Mouse (Mus musculus): Measurements from ENCODE around the gene Acadl. TPM values are rescaled to one million over a fixed set of nuclear protein-coding genes. Genes with fewer than 3 reads are reported as not detected.

Acadl gene
- polyA plus RNA-seq, 1 experiment, result 58.3 TPM

DNA sequence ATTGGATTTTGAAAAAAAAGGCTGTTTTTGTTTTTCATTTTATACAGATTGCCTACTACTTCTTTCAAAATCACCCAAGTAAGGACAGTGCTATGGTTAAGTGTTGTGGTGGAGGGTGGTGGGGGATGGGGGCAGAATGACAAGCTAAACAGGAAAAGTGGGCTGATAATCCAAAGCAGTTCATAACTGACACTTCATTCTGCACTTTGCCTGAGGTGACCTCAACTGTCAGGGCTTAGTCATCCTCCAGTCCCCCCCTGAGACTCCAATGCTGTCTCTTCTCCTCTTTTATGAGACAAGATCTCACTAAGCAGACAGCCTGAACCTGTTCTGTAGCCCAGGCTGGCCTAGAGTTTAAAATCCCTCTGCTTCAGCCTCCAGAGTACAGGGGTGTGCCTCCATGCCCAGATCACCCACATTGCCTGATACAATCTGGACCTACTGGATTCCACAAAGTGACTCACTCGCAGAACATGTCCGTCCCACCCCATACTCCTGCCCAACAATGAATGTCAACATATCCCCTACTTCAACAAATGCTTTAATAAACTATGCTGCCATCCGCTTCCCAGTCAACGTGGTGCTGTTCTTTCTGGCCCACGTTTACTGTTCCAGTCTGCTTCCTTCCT, 17.3 kb downstream of the Acadl start:
- H3K9me3 ChIP-seq (replicated peaks; ENCODE audit: control insufficient read depth, insufficient read depth, low read length, poor library complexity, severe bottlenecking), result peaks cover 10% of the 10 kb centered on the region
- H3K4me1 ChIP-seq (ENCODE audit: control insufficient read depth, insufficient read depth, low read length), result no peaks in the 10 kb centered on the region
- no peak overlapping the region for H3K27ac ChIP-seq (ENCODE audit: insufficient read depth, low read length)
- TF ChIP-seq EP300 (IDR thresholded peaks at IDR 0.05; ENCODE audit: insufficient read depth, low read depth, low read length), result no peak
- TF ChIP-seq POLR2A (IDR thresholded peaks at IDR 0.05; ENCODE audit: insufficient read depth, low read length), result no peak
- TF ChIP-seq CTCF (IDR thresholded peaks at IDR 0.05; ENCODE audit: low read depth, low read length), result no peak
- H3K27me3 ChIP-seq (ENCODE audit: control insufficient read depth, insufficient read depth, low read length, poor library complexity, severe bottlenecking), result no peaks in the 10 kb centered on the region
- H3K9ac ChIP-seq (ENCODE audit: low read depth, poor library complexity, severe bottlenecking), result no peak overlapping the region
- H3K4me3 ChIP-seq (ENCODE audit: low read depth, low read length), result no peak overlapping the region
- no peaks in the 10 kb centered on the region for H3K36me3 ChIP-seq (ENCODE audit: control insufficient read depth, insufficient read depth, low read length, poor library complexity, severe bottlenecking)

DNA sequence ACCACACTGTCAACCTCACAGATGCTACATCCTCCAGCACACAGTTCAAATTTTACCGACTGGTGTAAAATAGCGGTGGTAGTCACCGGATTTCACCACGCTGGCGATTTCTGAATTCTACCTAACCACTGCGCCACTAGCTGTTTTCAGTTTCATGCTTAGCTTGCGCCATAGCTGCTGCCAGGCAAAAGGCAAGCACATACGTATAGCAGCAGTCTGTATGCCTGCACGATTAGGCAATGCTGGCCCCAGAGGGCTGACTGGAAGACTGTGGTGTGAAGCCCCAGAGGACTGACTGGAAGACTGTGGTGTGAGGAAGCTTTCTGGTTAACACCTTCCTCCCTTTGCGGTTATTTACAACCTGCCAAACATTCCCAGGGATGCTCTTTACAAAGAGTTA, 21.1 kb downstream of the Acadl start:
- no peaks in the 10 kb centered on the region for H3K36me3 ChIP-seq (ENCODE audit: control insufficient read depth, insufficient read depth, low read length, poor library complexity, severe bottlenecking)
- TF ChIP-seq CTCF (IDR thresholded peaks at IDR 0.05; ENCODE audit: low read depth, low read length) (no peak), EP300 (IDR thresholded peaks at IDR 0.05; ENCODE audit: insufficient read depth, low read depth, low read length) (no peak), POLR2A (IDR thresholded peaks at IDR 0.05; ENCODE audit: insufficient read depth, low read length) (no peak)

DNA sequence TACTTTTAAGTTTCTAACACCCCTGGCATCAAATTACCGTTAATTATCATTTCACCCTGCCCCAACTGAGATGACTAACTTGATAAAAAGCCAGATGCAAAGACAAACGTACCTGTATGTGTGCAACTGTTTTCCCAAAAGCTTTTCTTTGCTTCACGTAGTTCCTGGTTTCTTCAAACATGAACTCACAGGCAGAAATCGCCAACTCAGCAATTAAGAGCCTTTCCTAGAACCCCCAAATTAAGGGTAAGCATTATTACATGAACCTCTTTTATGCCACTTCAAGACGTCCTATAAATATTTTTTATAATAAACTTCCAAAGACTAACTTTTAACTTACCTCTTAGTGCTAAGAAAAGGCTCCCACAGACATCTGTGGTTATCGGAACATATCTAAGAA, 21.6 kb downstream of the Acadl start:
- no peak overlapping the region for H3K27ac ChIP-seq (ENCODE audit: insufficient read depth, low read length)
- no peak overlapping the region for H3K9ac ChIP-seq (ENCODE audit: low read depth, poor library complexity, severe bottlenecking)
- H3K4me1 ChIP-seq (ENCODE audit: control insufficient read depth, insufficient read depth, low read length), result no peaks in the 10 kb centered on the region
- no peaks in the 10 kb centered on the region for H3K9me3 ChIP-seq (replicated peaks; ENCODE audit: control insufficient read depth, insufficient read depth, low read length, poor library complexity, severe bottlenecking)
- no peak overlapping the region for H3K4me3 ChIP-seq (ENCODE audit: low read depth, low read length)
- TF ChIP-seq EP300 (IDR thresholded peaks at IDR 0.05; ENCODE audit: insufficient read depth, low read depth, low read length) (no peak), POLR2A (IDR thresholded peaks at IDR 0.05; ENCODE audit: insufficient read depth, low read length) (no peak), CTCF (IDR thresholded peaks at IDR 0.05; ENCODE audit: low read depth, low read length) (no peak)
- H3K27me3 ChIP-seq (ENCODE audit: control insufficient read depth, insufficient read depth, low read length, poor library complexity, severe bottlenecking), result no peaks in the 10 kb centered on the region
- no peaks in the 10 kb centered on the region for H3K36me3 ChIP-seq (ENCODE audit: control insufficient read depth, insufficient read depth, low read length, poor library complexity, severe bottlenecking)

More for the DNA sequence above, 21.1 kb downstream of the Acadl start:
- H3K27me3 ChIP-seq (ENCODE audit: control insufficient read depth, insufficient read depth, low read length, poor library complexity, severe bottlenecking), result no peaks in the 10 kb centered on the region
- no peak overlapping the region for H3K27ac ChIP-seq (ENCODE audit: insufficient read depth, low read length)
- no peaks in the 10 kb centered on the region for H3K4me1 ChIP-seq (ENCODE audit: control insufficient read depth, insufficient read depth, low read length)
- H3K9ac ChIP-seq (ENCODE audit: low read depth, poor library complexity, severe bottlenecking), result no peak overlapping the region
- H3K9me3 ChIP-seq (replicated peaks; ENCODE audit: control insufficient read depth, insufficient read depth, low read length, poor library complexity, severe bottlenecking), result no peaks in the 10 kb centered on the region
- H3K4me3 ChIP-seq (ENCODE audit: low read depth, low read length), result no peak overlapping the region

DNA sequence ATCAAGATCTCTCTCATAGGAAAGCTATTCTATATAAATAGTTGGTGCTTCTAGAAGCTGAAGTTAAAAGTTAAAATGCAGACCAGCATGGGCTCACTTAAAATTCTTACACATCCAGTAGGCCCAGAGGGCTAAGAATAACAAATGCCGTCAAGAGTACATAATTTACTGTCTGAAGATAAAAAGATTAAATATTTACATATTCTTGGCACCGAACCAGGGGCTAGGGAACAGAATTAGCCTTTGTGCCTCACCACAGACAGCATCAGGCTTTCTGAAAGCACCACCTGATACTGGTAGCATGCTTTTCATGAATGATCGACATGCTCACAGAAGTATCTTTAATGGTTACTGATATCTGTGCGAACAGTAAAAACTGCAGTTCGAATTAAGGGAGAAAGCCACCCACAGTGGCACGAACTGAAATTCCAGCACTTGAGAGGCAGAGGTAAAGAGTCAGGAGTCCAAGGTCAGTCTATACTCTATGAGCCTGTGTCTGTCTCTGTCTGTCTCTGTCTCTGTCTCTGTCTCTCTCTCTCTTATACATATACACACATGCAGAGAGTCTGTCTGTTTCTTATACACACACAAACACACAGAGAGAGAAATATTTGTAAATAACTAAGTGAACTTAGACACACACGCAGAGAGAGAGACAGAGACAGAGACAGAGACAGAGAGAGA, 23.2 kb downstream of the Acadl start:
- H3K4me1 ChIP-seq (ENCODE audit: control insufficient read depth, insufficient read depth, low read length), result no peaks in the 10 kb centered on the region
- H3K9me3 ChIP-seq (replicated peaks; ENCODE audit: control insufficient read depth, insufficient read depth, low read length, poor library complexity, severe bottlenecking), result no peaks in the 10 kb centered on the region
- H3K27ac ChIP-seq (ENCODE audit: insufficient read depth, low read length), result no peak overlapping the region
- H3K9ac ChIP-seq (ENCODE audit: low read depth, poor library complexity, severe bottlenecking), result no peak overlapping the region
- TF ChIP-seq CTCF (IDR thresholded peaks at IDR 0.05; ENCODE audit: low read depth, low read length) (no peak), POLR2A (IDR thresholded peaks at IDR 0.05; ENCODE audit: insufficient read depth, low read length) (no peak), EP300 (IDR thresholded peaks at IDR 0.05; ENCODE audit: insufficient read depth, low read depth, low read length) (no peak)
- no peaks in the 10 kb centered on the region for H3K27me3 ChIP-seq (ENCODE audit: control insufficient read depth, insufficient read depth, low read length, poor library complexity, severe bottlenecking)
- H3K4me3 ChIP-seq (ENCODE audit: low read depth, low read length), result no peak overlapping the region
- no peaks in the 10 kb centered on the region for H3K36me3 ChIP-seq (ENCODE audit: control insufficient read depth, insufficient read depth, low read length, poor library complexity, severe bottlenecking)

DNA sequence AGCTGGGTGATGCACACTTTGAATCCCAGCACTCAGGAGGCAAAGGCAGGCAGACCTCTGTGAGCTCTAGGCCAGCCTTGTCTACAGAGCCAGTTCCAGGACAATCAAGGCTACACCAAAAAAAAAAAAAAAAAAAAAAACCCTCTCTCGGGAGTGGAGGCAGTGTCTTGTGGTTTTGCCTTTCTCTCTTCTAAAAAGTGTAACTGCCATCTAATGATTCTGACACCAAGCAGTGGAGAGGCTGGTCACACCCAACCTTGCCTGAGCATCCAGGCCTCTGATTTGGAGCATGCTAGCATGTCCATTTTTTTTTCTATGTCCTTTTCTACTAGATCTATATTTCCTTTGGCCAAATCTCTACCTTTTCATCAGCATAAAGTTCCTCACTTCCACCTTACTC, 23.9 kb downstream of the Acadl start:
- no peaks in the 10 kb centered on the region for H3K27me3 ChIP-seq (ENCODE audit: control insufficient read depth, insufficient read depth, low read length, poor library complexity, severe bottlenecking)
- no peaks in the 10 kb centered on the region for H3K36me3 ChIP-seq (ENCODE audit: control insufficient read depth, insufficient read depth, low read length, poor library complexity, severe bottlenecking)
- no peak overlapping the region for H3K4me3 ChIP-seq (ENCODE audit: low read depth, low read length)
- H3K9me3 ChIP-seq (replicated peaks; ENCODE audit: control insufficient read depth, insufficient read depth, low read length, poor library complexity, severe bottlenecking), result no peaks in the 10 kb centered on the region
- no peak overlapping the region for H3K9ac ChIP-seq (ENCODE audit: low read depth, poor library complexity, severe bottlenecking)
- TF ChIP-seq EP300 (IDR thresholded peaks at IDR 0.05; ENCODE audit: insufficient read depth, low read depth, low read length) (no peak), POLR2A (IDR thresholded peaks at IDR 0.05; ENCODE audit: insufficient read depth, low read length) (no peak)
- no peaks in the 10 kb centered on the region for H3K4me1 ChIP-seq (ENCODE audit: control insufficient read depth, insufficient read depth, low read length)
- H3K27ac ChIP-seq (ENCODE audit: insufficient read depth, low read length), result no peak overlapping the region

Data from ES-Bruce4 (cell line).